Mouse (Mus musculus) hindbrain, embryonic 10.5 days (tissue): ENCODE data around the gene Exoc3l4. TPM values are rescaled to one million over a fixed set of nuclear protein-coding genes. Genes with fewer than 3 reads are reported as not detected.

Source experiments
- DNase-seq: peaks from one replicate; pipeline ENCODE4 v3.0.0-alpha.2; 2017; ENCODE audit warnings: low spot score
- H3K27ac ChIP-seq: fragments of 300-500 bp; sonication (generic); 2 replicates; pipeline ENCODE4 v1.5.1; 2016; ENCODE audit warnings: mild to moderate bottlenecking, moderate library complexity
- H3K27me3 ChIP-seq: fragments of 300-500 bp; sonication (generic); 2 replicates; pipeline ENCODE4 v1.6.1; 2016; ENCODE audit warnings: mild to moderate bottlenecking; ENCODE audit not compliant: poor library complexity, insufficient read depth, severe bottlenecking
- H3K36me3 ChIP-seq: fragments of 300-500 bp; sonication (generic); 2 replicates; pipeline ENCODE4 v1.6.1; 2016; ENCODE audit warnings: mild to moderate bottlenecking, moderate library complexity
- H3K4me1 ChIP-seq: fragments of 300-500 bp; sonication (generic); replicated peaks from 2 replicates; pipeline ENCODE4 v1.6.1; 2016; ENCODE audit warnings: mild to moderate bottlenecking
- H3K4me3 ChIP-seq: fragments of 300-500 bp; sonication (generic); 2 replicates; pipeline ENCODE4 v1.5.1; 2016; ENCODE audit warnings: mild to moderate bottlenecking, moderate library complexity
- H3K9me3 ChIP-seq: fragments of 300-500 bp; sonication (generic); 2 replicates; pipeline ENCODE4 v1.6.1; 2016; ENCODE audit warnings: mild to moderate bottlenecking, moderate library complexity
- WGBS: fragments of 180-500 bp; shearing (Covaris S2); methylation state at CpG from one replicate; pipeline ENCODE4 v1.1.7; 2016; 5-methylcytosine and 5-hydroxymethylcytosine counted together
- polyA plus RNA-seq: library from polyadenylated mRNA; unstranded; fragments of >200 nt; fragmentation: Nextera tagmentation; extraction: Ambion mirVana; gene quantifications from 2 replicates; pipeline ENCODE4 v1.2.1, GENCODE M21; 2016

Gene Exoc3l4
- polyA plus RNA-seq, 1 experiment from 2014 or later: 5.4 TPM

DNA sequence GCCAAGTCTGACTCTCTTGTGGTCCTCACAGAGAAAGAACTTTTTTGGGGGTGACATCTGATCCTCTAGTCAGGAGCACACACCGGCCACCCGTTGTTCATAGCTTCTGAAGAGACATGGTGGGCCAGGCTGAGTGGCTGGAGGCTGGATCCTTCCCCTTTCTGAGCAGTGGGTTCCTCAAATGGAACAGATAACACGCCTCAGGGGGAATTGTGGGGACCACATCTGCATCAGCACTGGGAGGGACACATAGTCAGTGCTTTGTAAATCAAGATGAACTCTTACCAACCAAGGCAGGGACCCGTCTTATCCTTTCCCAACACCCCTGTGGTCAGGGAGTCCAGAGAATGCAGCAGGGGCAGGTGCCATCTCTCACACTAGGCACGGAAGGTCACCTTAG lies 3.1 kb downstream of the Exoc3l4 start:
- DNase-seq: no peak
- Histone ChIP-seq H3K4me3 (no peak overlapping the region), H3K27me3 (peaks cover 88% of the 10 kb centered on the region), H3K9me3 (no peaks in the 10 kb centered on the region), H3K4me1 (peaks cover 38% of the 10 kb centered on the region), H3K27ac (no peak overlapping the region), H3K36me3 (no peaks in the 10 kb centered on the region)
- 80% methylated on average over 5 of the region's 5 CpGs for WGBS

DNA sequence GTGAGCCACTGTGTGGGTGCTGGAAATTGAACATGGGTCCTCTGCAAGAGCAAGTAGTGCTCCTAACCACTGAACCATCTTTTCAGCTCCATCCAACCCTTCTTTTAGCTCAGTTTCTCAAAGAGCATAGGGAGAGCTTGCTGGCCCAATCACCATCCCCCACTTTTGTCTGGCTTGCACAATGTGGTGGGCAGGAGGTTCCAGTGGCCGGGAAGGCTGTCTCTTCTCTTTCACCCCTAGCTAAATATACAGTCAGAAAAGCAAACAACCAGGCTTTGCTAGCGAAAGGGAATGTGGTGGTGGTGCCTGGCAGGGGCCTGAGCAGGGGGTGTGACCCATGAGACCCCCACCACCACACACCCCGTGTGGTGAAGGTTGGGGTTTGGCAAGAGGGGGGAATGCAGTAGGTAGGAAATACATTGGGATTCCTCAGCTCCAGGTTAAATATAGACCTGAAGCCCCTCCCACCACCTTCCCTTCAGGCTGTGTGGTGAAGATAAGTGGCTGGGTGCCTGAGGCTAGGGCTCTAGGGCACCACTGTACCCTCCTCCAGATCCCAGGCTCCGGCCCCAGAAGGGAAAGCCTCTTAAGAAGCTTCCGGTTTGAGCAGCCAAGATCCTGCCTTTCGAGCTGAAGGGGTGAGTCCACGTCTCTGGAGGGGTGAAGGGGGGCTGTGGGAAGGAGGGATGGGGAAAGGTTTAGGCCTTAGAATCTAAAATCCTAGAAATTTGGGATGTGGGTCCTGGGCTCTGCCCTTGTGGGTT lies 4.3 kb downstream of the Exoc3l4 start:
- 52% methylated on average over 7 of the region's 7 CpGs for WGBS
- Histone ChIP-seq H3K4me1 (peaks cover 49% of the 10 kb centered on the region), H3K9me3 (no peaks in the 10 kb centered on the region), H3K4me3 (no peak overlapping the region), H3K27me3 (peaks cover 92% of the 10 kb centered on the region), H3K36me3 (no peaks in the 10 kb centered on the region), H3K27ac (no peak overlapping the region)
- no peak for DNase-seq

DNA sequence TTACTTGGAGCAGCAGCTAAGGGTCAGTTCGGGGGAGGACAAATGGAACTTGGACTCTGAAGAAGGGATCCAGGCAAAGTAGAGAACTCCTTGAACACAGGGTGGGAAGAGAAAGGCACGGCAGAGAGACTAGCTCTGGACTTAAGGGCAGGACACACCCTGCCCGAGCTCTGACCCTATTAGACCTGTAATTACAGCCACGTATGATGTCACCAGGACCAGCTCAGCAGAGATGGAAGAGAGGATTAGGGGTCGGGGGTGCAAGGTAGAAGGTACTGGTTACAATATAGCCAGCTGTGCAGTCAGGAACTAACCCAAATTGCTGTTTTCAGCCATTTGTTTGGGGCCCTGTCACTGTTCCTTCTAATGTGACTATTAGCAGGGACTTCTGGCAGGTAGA lies 6.0 kb downstream of the Exoc3l4 start:
- H3K4me3 ChIP-seq: no peak overlapping the region
- 48% methylated on average over 5 of the region's 5 CpGs for WGBS
- H3K9me3 ChIP-seq: no peaks in the 10 kb centered on the region
- peaks cover 37% of the 10 kb centered on the region for H3K4me1 ChIP-seq
- DNase-seq: no peak
- H3K36me3 ChIP-seq: no peaks in the 10 kb centered on the region
- no peak overlapping the region for H3K27ac ChIP-seq
- H3K27me3 ChIP-seq: peaks cover 100% of the 10 kb centered on the region

DNA sequence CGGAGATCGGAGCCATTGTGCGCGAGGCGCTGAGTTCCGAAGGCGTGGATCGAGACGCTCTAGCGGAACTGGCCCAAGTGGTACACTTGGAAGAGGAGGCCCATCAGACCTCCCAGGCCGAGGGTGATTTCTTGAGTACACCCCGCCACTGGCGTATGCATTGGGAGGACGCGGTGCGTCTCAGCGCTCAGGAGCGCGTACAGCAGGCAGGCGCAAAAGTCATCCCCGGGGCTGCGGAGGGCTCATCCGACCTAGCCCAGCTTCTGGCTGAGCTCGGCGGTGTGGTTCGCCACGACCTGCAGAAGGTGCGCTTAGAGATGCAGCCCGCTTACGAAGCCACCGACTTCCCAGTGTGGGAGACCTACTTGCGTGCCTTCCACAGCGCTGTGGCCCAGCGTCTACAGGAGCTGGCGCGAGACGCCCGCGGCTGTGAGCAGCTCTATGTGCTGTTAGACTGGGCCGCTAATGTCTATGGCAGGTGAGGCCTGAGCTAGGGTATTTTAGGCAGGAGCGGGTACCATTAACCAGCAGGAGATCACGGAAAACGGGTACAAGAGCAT lies 6.8 kb downstream of the Exoc3l4 start:
- H3K9me3 ChIP-seq: no peaks in the 10 kb centered on the region
- DNase-seq: no peak
- H3K36me3 ChIP-seq: no peaks in the 10 kb centered on the region
- peaks cover 100% of the 10 kb centered on the region for H3K27me3 ChIP-seq
- WGBS: 2% methylated on average over 43 of the region's 43 CpGs
- peaks cover 44% of the 10 kb centered on the region for H3K4me1 ChIP-seq
- no peak overlapping the region for H3K27ac ChIP-seq
- peak overlapping the region; percentile 36 for H3K4me3 ChIP-seq

DNA sequence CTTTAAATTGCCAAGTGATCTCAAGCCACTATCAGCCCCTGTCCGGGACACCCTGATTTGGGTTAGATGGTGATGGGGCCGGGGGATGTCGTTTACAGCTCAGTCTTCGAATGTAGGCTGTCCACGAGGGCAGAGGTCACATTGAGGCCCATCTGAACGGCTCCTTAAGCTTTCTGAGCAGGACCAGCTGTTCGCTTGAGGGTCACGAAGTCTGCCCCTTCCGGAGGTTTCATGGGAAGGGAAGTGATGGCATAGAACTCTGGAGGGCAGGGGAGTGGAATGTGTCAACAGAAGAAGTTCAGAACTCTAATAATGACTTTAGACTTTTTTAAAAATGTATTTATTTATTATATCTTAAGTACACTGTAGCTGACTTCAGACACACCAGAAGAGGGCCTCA lies 7.7 kb downstream of the Exoc3l4 start:
- Histone ChIP-seq H3K4me3 (no peak overlapping the region), H3K4me1 (peaks cover 53% of the 10 kb centered on the region), H3K36me3 (no peaks in the 10 kb centered on the region), H3K27ac (no peak overlapping the region), H3K27me3 (peaks cover 100% of the 10 kb centered on the region), H3K9me3 (no peaks in the 10 kb centered on the region)
- DNase-seq: no peak
- 19% methylated on average over 9 of the region's 9 CpGs for WGBS

DNA sequence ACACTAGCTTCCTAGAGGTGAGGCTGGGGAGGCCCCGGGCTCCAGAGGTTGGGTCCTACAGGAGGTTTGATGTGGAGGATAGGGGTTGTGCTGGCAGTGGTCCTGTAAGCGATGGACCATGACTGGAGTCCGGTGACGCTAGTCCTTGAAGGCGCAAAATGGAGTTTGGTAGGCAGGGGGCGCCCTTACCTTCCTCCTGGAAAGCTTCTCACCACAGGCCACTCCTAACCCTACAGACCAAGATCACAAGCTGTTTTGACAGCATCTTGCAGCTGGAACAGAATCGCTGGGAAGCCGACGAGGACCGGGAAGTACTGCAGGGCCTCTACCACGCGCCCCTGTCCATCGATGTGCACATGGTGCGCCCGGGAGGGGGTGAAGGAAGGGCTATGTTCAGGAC lies 8.4 kb downstream of the Exoc3l4 start:
- peaks cover 58% of the 10 kb centered on the region for H3K4me1 ChIP-seq

DNA sequence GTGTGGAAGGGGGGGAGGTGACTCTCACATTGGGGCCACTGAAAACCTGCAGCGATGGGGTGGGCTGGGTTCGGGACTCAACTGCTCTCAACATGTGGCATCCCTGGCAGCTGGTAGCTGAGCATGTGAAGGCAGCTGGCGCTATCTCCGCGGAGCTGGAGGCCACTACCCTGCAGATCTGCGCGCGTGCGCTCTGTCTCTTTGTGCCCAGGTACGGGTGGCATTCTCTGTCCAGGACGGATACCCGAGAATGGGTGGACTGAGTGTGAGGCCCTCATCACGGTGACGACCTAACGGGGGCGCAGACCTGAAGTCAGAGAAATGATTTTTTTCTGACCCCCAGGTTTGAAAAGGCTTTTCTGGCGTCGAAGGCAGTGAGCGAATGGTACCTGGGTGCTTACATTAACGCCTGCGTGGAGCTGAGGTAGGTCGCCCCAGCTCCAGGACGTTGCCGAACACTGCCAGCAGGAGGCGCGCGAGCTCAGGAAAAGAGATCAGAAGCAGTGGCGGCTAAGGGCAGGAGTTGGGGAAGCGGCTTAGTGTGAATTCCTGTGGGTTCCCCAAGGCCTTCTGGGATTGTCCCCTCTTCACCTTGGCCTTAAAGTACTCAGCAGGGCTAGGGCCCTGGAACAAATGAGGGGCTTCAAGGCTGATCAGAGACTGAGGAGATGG lies 9.1 kb downstream of the Exoc3l4 start:
- DNase-seq: peak; percentile 92
- 16% methylated on average over 29 of the region's 29 CpGs for WGBS
- Histone ChIP-seq H3K4me1 (peaks cover 62% of the 10 kb centered on the region), H3K9me3 (no peaks in the 10 kb centered on the region), H3K4me3 (0 out of 2 replicates have a peak overlapping the region, but pooled peaks have one; percentile 0), H3K36me3 (no peaks in the 10 kb centered on the region), H3K27me3 (peaks cover 100% of the 10 kb centered on the region), H3K27ac (no peak overlapping the region)

More for the DNA sequence above, 8.4 kb downstream of the Exoc3l4 start:
- Histone ChIP-seq H3K9me3 (no peaks in the 10 kb centered on the region), H3K27ac (no peak overlapping the region), H3K4me3 (0 out of 2 replicates have a peak overlapping the region, but pooled peaks have one; percentile 0), H3K27me3 (peaks cover 100% of the 10 kb centered on the region), H3K36me3 (no peaks in the 10 kb centered on the region)
- peak; percentile 88 for DNase-seq
- WGBS: 4% methylated on average over 15 of the region's 15 CpGs

DNA sequence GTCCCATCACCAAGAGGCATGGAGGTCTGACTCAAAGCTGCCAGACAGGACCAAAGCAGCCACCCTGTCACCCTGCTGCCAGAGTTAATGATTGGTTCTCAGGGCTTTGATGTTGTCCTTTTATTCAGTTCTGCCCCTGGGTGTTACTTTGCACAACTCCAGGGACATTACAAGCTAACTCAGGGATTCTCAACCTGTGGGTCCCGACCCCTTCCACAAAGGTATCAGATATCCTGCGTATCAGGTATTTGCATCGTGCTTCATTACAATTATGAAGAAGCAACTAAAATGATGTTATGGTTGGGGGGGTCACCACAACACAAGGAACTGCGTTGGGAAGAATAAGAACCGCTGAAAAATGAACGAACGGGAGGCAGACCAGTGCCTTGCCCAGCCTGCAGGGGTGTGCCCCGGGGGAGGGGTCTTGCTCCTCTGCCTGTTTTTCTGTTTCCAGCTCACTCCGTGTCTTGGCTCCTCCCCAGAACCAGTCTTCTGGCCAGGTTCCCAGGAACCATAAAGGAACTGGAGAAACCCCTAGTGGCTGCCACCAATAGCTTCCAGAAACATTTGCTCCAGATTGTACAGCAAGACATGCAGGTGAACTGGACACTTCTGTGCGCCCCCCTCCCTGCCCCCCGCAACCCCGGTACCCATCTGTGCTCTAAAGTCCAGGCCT lies 10.8 kb downstream of the Exoc3l4 start:
- WGBS: 47% methylated on average over 12 of the region's 12 CpGs
- no peak overlapping the region for H3K27ac ChIP-seq
- H3K4me1 ChIP-seq: peaks cover 79% of the 10 kb centered on the region
- no peaks in the 10 kb centered on the region for H3K36me3 ChIP-seq
- no peak overlapping the region for H3K4me3 ChIP-seq
- DNase-seq: peak; percentile 2
- H3K27me3 ChIP-seq: peaks cover 100% of the 10 kb centered on the region
- no peaks in the 10 kb centered on the region for H3K9me3 ChIP-seq

DNA sequence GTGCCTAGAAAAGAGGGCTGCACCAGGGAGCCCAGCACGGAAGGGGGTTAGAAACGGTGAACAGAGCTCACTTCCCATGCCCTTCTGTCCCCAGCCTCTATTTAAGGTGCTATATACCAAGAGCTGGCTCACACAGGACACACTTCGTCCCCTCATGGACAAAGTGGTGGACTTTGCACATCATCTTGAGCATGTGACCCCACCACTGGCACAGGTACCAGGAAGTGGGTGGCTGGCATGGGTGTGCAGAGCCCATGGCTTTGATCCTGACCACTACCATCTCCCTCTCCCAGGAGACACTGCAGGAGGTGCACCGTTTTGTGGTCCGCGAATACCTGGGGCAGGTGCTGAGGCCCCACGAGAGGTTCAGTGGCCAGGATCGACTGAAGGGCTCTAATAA lies 11.5 kb downstream of the Exoc3l4 start:
- no peaks in the 10 kb centered on the region for H3K36me3 ChIP-seq
- peaks cover 100% of the 10 kb centered on the region for H3K27me3 ChIP-seq
- H3K4me1 ChIP-seq: peaks cover 81% of the 10 kb centered on the region
- H3K27ac ChIP-seq: peak overlapping the region; percentile 50; the same call in 1 of the 2 replicates
- 19% methylated on average over 8 of the region's 8 CpGs for WGBS
- H3K9me3 ChIP-seq: no peaks in the 10 kb centered on the region
- DNase-seq: no peak
- H3K4me3 ChIP-seq: peak overlapping the region; percentile 55

DNA sequence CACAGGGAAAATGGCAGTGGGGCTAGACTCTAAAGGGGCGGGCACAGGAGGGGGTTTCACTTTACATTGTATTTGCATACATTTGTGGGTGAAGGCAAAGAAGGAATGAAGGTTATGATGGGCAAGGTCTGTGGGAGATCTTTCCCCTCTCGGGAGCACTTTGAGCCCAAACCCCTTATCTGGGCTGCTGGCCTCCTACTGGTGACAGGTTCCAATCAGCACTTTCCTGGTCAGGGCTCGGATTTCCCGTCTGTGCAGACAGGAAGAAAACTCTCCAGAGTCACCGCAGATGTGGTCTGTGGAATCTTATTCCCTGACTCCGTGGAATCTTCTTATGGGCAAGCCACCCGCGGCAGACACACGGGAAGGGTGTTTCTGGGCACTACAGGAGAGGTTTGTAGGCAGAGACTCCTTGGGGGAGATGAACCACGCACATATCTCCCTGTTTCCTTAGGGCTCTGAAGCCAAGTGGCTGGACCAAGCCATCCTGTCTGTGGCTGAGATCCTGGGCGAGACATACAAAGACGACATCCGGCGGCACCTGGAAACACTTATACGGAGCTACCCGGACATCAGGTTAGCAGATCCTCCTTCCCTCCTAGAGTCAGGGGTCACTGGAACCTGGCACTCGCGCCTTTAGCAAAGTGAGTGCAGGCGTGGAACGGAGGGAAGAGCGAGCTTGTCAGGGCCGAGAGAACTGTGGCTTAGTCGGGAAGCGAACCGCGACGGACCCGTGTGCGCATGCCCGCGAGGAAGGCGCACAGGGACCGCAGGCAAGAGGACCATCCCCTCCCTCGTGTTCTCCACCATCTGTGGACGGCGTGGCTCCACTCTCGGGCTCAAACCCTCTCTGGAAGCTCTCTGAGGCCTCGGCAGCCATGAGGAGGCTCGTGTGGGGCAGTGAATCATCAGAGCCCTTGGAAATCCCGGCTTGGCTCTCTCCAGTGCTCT lies 12.4 kb downstream of the Exoc3l4 start:
- peaks cover 100% of the 10 kb centered on the region for H3K27me3 ChIP-seq
- H3K9me3 ChIP-seq: no peaks in the 10 kb centered on the region
- peak; percentile 70 for DNase-seq
- H3K27ac ChIP-seq: peak overlapping the region; percentile 83
- no peaks in the 10 kb centered on the region for H3K36me3 ChIP-seq
- H3K4me1 ChIP-seq: peaks cover 78% of the 10 kb centered on the region
- H3K4me3 ChIP-seq: peak overlapping the region; percentile 55
- under 1% methylated on average over 40 of the region's 40 CpGs for WGBS

DNA sequence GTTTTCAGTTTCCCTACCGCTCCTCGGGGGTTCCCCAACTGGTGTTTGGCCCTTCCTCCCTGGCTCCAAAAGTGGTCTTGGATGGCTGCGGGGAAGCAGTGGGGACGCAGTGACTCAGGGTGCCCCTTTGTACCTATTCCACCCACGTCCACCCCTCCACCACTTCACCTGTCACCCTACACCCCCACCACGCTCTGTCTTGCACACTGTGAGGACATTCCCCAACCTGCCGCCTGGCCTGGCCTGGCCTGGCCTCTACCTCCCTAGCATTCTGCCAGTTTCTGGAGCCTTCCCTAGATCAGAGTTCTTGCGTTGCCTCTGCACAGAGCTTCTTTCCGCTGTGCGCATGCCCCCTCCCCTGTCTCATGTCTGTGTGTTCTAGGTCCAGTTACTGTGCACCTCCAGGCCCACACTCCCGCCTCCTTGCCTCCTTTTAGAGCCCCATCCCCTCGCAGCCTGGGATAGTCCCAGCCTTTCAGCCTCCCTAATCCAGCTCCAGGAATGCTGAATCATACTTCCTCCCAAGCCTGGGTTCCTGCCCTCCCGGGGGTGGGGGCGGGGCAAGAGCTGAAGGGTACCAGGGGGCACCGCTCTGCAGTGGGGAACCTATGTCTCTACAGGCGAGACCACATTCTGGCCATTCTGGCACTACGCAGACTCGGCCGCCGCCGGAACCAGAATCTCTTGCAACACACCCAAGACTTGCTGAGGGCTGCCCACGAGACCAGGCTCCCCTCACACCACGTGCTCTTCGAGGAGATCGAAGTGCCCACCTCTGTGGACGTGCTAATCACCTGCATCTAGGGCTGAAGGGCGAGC lies 13.4 kb downstream of the Exoc3l4 start:
- no peak for DNase-seq
- WGBS: 7% methylated on average over 27 of the region's 27 CpGs
- H3K4me1 ChIP-seq: peaks cover 82% of the 10 kb centered on the region

More for the DNA sequence above, 13.4 kb downstream of the Exoc3l4 start:
- H3K4me3 ChIP-seq: peak overlapping the region; percentile 55
- peaks cover 100% of the 10 kb centered on the region for H3K27me3 ChIP-seq
- H3K36me3 ChIP-seq: no peaks in the 10 kb centered on the region
- no peaks in the 10 kb centered on the region for H3K9me3 ChIP-seq
- peak overlapping the region; percentile 83 for H3K27ac ChIP-seq
